Mouse (Mus musculus) neural tube, embryonic 11.5 days (tissue): ENCODE data around the gene Frmpd4. TPM values are rescaled to one million over a fixed set of nuclear protein-coding genes. Genes with fewer than 3 reads are reported as not detected.

ENCODE experiments used
- ATAC-seq: fragments of 200-750 bp; cut with Nextera tagmentation; 2 replicates; pipeline ENCODE4 v1.8.0; 2017; ENCODE audit warnings: moderate number of reproducible peaks, mild to moderate bottlenecking, moderate TSS enrichment, moderate library complexity; ENCODE audit not compliant: insufficient read depth, low FRiP score, low TSS enrichment
- DNase-seq: peaks from one replicate; pipeline ENCODE4 v3.0.0-alpha.2; 2015; ENCODE audit warnings: low spot score
- H3K27ac ChIP-seq: fragments of 300-500 bp; sonication (generic); 2 replicates; pipeline ENCODE4 v1.5.1; 2014; ENCODE audit warnings: low read depth, mild to moderate bottlenecking, low read length
- H3K27me3 ChIP-seq: fragments of 300-500 bp; sonication (generic); 2 replicates; pipeline ENCODE4 v1.6.1; 2014; ENCODE audit warnings: mild to moderate bottlenecking, low read length, mixed read lengths; ENCODE audit not compliant: control insufficient read depth, insufficient read depth
- H3K36me3 ChIP-seq: fragments of 300-500 bp; sonication (generic); 2 replicates; pipeline ENCODE4 v1.6.1; 2014; ENCODE audit warnings: mild to moderate bottlenecking, low read length, moderate library complexity, mixed read lengths; ENCODE audit not compliant: control insufficient read depth, insufficient read depth
- H3K4me1 ChIP-seq: fragments of 300-500 bp; sonication (generic); 2 replicates; pipeline ENCODE4 v1.6.1; 2014; ENCODE audit warnings: low read length, mixed read lengths; ENCODE audit not compliant: control insufficient read depth, insufficient read depth
- H3K4me2 ChIP-seq: fragments of 300-500 bp; sonication (generic); 2 replicates; pipeline ENCODE4 v1.6.1; 2014; ENCODE audit warnings: low read depth, mild to moderate bottlenecking, moderate library complexity
- H3K4me3 ChIP-seq: fragments of 300-500 bp; sonication (generic); 2 replicates; pipeline ENCODE4 v1.5.1; 2014; ENCODE audit warnings: low read depth, low read length
- H3K9ac ChIP-seq: fragments of 300-500 bp; sonication (generic); 2 replicates; pipeline ENCODE4 v1.6.1; 2014; ENCODE audit warnings: mild to moderate bottlenecking, low read length
- H3K9me3 ChIP-seq: fragments of 300-500 bp; sonication (generic); 2 replicates; pipeline ENCODE4 v1.6.1; 2016; ENCODE audit warnings: low read length; ENCODE audit not compliant: control insufficient read depth
- WGBS: fragments of 180-500 bp; shearing (Covaris S2); extraction: QIAGEN DNeasy Blood & Tissue Kit; methylation state at CpG from one replicate; pipeline ENCODE4 v1.1.7; 2014; 5-methylcytosine and 5-hydroxymethylcytosine counted together
- polyA plus RNA-seq: library from polyadenylated mRNA; unstranded; fragments of >200 nt; fragmentation: Nextera tagmentation; extraction: Ambion mirVana; gene quantifications from 2 replicates; pipeline ENCODE4 v1.2.1, GENCODE M21; 2014

Frmpd4 gene
- polyA plus RNA-seq: 0.04 and 0.19 TPM in 2 replicates

- no peaks in the 10 kb centered on the region for H3K27me3 ChIP-seq
- no peaks in the 10 kb centered on the region for H3K4me1 ChIP-seq
- ATAC-seq: no peak
- no peaks in the 10 kb centered on the region for H3K36me3 ChIP-seq
- H3K27ac ChIP-seq: no peak within 1 kb of the TSS
- no peak for DNase-seq
- H3K4me3 ChIP-seq: no peak within 1 kb of the TSS
- no peak within 1 kb of the TSS for H3K9ac ChIP-seq
- H3K4me2 ChIP-seq: no peak within 1 kb of the TSS
- WGBS: 75% methylated on average over 5 of the region's 5 CpGs
- no peaks in the 10 kb centered on the region for H3K9me3 ChIP-seq
Observed at GRCm38 (mm10) chrX:168577131-168577530, at the start of gene Frmpd4. Frmpd4 (minus strand) TSS chrX:168577231.

DNA sequence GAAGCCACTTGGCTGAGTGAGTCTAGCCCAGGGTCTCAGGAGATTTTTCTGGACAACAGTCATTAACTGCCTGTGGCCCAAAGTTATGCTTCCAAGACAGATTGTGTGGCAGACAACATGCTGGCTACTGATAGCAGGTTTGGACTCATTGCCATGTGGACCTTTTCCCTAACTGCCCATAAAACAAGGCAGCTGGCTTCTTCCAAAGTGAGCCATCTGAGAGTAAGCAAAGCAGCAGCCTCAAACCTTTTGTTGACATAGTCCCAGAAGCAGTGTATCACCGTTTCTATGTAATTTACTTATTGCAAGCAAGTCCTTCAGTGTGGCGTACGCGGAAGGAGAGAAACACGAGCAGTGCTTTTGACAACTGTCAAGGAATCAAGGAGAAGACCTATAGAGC, 18.2 kb upstream of the Frmpd4 start:
- Histone ChIP-seq H3K27me3 (0 out of 2 replicates have a peak, but pooled peaks cover 2% of the 10 kb centered on the region), H3K27ac (no peak overlapping the region), H3K4me3 (no peak overlapping the region), H3K9me3 (no peaks in the 10 kb centered on the region), H3K4me1 (no peaks in the 10 kb centered on the region), H3K4me2 (no peak overlapping the region), H3K9ac (no peak overlapping the region), H3K36me3 (no peaks in the 10 kb centered on the region)
- ATAC-seq: no peak
- DNase-seq: no peak
- WGBS: 76% methylated on average over 5 of the region's 5 CpGs

DNA sequence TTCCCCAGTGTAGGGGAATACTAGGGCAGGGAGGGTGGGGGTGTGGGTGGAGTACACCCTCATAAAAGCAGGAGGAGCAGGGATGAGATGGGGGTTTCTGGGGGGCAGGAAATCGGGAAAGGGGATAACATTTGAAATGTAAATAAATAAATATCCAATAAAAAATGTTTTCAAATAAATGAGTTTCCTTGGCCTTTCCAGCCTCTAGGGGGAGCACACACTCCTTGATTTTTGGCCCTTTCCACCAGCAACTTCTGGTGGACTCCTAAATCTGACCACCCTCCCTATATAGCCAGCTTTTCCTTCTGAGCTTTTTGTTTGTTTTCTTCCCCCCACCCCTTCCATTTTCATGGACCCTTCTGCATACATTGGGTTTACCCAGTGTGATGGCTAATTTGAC, 7.3 kb upstream of the Frmpd4 start:
- H3K9ac ChIP-seq: no peak overlapping the region
- H3K27me3 ChIP-seq: 0 out of 2 replicates have a peak, but pooled peaks cover 2% of the 10 kb centered on the region
- no peaks in the 10 kb centered on the region for H3K9me3 ChIP-seq
- 60% methylated on average over 1 of the region's 1 CpGs for WGBS
- no peak overlapping the region for H3K4me2 ChIP-seq
- no peak overlapping the region for H3K4me3 ChIP-seq
- no peak for ATAC-seq
- H3K27ac ChIP-seq: no peak overlapping the region
- no peaks in the 10 kb centered on the region for H3K4me1 ChIP-seq
- no peaks in the 10 kb centered on the region for H3K36me3 ChIP-seq
- DNase-seq: no peak

DNA sequence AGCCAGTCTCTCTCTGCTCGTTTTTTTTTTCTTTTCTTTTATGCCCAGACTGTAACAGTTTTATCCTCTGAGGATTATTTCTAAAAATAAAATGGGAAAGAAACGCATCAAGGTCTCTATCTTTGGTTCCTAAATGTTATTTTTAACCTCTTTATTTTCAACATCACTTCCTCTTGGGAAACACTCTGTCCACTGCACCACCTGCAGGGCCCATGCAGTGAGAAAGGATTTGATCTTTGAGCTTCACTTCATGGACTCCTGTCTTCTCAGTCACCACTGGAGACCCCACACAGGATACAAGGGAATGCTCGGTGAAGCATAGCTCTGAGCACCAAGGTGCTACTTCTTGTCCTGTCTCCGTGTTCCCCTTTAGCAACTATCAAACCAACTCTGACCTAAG, 5.2 kb downstream of the Frmpd4 start:
- no peak for ATAC-seq
- no peak overlapping the region for H3K4me2 ChIP-seq
- H3K36me3 ChIP-seq: no peaks in the 10 kb centered on the region
- WGBS: 67% methylated on average over 4 of the region's 4 CpGs
- H3K27me3 ChIP-seq: no peaks in the 10 kb centered on the region
- no peak overlapping the region for H3K4me3 ChIP-seq
- DNase-seq: no peak
- no peaks in the 10 kb centered on the region for H3K9me3 ChIP-seq
- no peak overlapping the region for H3K27ac ChIP-seq
- H3K9ac ChIP-seq: no peak overlapping the region
- H3K4me1 ChIP-seq: no peaks in the 10 kb centered on the region

- no peak overlapping the region for H3K27ac ChIP-seq
- no peak for DNase-seq
- H3K9me3 ChIP-seq: no peaks in the 10 kb centered on the region
- no peaks in the 10 kb centered on the region for H3K4me1 ChIP-seq
- no peak overlapping the region for H3K9ac ChIP-seq
- no peaks in the 10 kb centered on the region for H3K36me3 ChIP-seq
- ATAC-seq: no peak
- H3K4me2 ChIP-seq: no peak overlapping the region
- H3K4me3 ChIP-seq: no peak overlapping the region
- H3K27me3 ChIP-seq: no peaks in the 10 kb centered on the region
- WGBS: 84% methylated on average over 5 of the region's 5 CpGs
Observed at GRCm38 (mm10) chrX:168569231-168569630, 7.8 kb downstream of the Frmpd4 start.

DNA sequence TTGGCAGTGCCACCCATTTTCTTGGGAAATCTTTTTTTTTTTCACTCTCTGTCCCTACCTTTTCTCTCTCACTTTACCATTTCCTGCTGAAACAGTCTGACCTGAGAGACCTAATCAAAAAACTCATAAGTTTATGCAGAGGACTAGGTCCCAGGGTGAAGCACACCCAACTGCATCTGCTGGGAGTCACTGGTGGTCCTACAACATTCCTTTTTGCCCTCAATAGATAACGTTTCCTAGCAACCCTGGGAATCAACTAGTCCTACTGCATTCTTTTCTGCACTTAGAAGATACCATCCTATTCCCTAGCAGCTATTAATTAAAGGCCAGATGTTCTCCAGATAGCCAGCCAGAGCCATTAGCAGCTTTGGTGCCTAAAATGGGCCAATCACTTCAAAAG, 71.8 kb downstream of the Frmpd4 start:
- Histone ChIP-seq H3K4me1 (no peaks in the 10 kb centered on the region), H3K4me2 (no peak overlapping the region), H3K9me3 (no peaks in the 10 kb centered on the region), H3K27ac (no peak overlapping the region), H3K36me3 (no peaks in the 10 kb centered on the region), H3K27me3 (no peaks in the 10 kb centered on the region), H3K9ac (no peak overlapping the region), H3K4me3 (no peak overlapping the region)
- no peak for DNase-seq
- 83% methylated on average over 1 of the region's 1 CpGs for WGBS
- no peak for ATAC-seq

DNA sequence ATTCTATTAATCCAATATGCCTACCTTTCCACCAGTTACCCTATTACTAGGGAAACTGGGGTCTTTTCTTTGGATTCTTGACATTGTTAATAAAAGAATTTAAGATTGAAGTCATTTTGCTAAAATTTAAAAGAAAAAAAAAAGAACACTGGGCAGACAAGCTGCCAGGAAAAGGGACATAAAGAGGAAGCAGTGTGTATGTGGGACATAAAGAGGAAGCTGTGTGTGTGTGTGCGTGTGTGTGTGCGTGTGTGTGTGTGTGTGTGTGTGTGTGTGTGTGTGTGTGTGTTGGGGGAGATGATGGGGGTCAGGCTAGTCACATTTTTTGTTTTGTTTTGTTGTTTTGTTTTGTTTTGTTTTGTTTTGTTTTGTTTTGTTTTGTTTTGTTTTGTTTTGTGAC, 121.8 kb downstream of the Frmpd4 start:
- H3K4me2 ChIP-seq: no peak overlapping the region
- H3K27me3 ChIP-seq: no peaks in the 10 kb centered on the region
- no peaks in the 10 kb centered on the region for H3K9me3 ChIP-seq
- no peaks in the 10 kb centered on the region for H3K36me3 ChIP-seq
- DNase-seq: no peak
- H3K4me1 ChIP-seq: no peaks in the 10 kb centered on the region
- no peak overlapping the region for H3K27ac ChIP-seq
- no peak for ATAC-seq
- no peak overlapping the region for H3K4me3 ChIP-seq
- no peak overlapping the region for H3K9ac ChIP-seq
- WGBS: 78% methylated on average over 2 of the region's 2 CpGs

DNA sequence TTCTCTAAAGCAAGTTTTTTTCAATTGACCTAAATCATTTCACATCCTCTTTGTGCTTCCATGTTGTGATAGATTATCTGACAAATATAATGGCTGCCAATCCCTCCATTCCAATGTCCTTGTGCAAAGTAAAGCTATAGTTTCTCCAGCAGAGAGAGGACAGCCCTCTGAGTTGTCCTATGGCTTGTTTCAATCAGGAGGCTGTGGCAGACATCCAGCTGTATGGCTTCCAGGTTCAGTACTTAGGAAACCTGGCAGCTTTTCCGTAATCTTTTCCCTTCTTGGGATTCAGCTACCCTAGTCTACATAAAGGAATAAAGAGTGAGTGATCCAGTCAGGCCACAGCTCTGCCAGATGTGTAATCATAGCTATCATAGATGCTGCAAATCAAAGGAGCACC, 145.8 kb downstream of the Frmpd4 start:
- Histone ChIP-seq H3K4me3 (no peak overlapping the region), H3K27me3 (no peaks in the 10 kb centered on the region), H3K36me3 (no peaks in the 10 kb centered on the region), H3K9me3 (no peaks in the 10 kb centered on the region), H3K9ac (no peak overlapping the region), H3K4me1 (no peaks in the 10 kb centered on the region), H3K4me2 (no peak overlapping the region), H3K27ac (no peak overlapping the region)
- ATAC-seq: no peak
- WGBS: 90% methylated on average over 1 of the region's 1 CpGs
- no peak for DNase-seq

DNA sequence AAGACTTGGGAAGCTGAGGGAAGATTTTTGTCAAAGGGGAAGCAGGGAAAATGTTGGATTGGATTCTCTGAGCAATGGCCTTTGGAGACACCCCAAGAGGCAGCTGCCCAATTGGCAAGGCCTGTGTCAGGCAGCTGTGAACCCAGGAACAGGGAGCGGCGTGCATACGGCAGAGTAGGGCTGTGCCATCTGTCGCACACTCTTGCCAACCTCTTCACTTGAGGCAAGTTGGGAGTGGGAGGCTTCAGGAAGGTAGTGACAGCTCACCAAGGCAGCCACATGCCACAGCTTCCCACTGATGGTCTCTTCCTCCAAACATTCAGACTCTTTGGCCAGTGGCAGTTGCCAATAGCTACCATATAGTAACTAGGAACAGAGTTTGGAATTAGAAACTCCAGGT, 147.2 kb downstream of the Frmpd4 start:
- no peaks in the 10 kb centered on the region for H3K4me1 ChIP-seq
- no peaks in the 10 kb centered on the region for H3K9me3 ChIP-seq
- no peak overlapping the region for H3K9ac ChIP-seq
- ATAC-seq (no peak), DNase-seq (no peak)
- 100% methylated on average over 4 of the region's 4 CpGs for WGBS
- no peaks in the 10 kb centered on the region for H3K27me3 ChIP-seq
- no peak overlapping the region for H3K4me3 ChIP-seq
- no peaks in the 10 kb centered on the region for H3K36me3 ChIP-seq
- H3K4me2 ChIP-seq: no peak overlapping the region
- H3K27ac ChIP-seq: no peak overlapping the region
